Mouse (Mus musculus) kidney, postnatal 25 days (tissue): Measurements from ENCODE around the gene Jazf1.

Experiments used
- DNase-seq, 2 experiments: peaks; one replicate each; pipeline ENCODE4 v3.0.0; 2021; ENCODE audit warnings: mixed read lengths in 2 of 2

Jazf1 gene

GRCm38 (mm10) chr6:52905100-52905499, 163.3 kb downstream of the Jazf1 start:
- no peak for DNase-seq

GRCm38 (mm10) chr6:52903226-52903960, 165.0 kb downstream of the Jazf1 start:
- no peak for DNase-seq

- DNase-seq = no peak
Observed at GRCm38 (mm10) chr6:52899574-52900245, 168.7 kb downstream of the Jazf1 start.

GRCm38 (mm10) chr6:52895075-52895474, 173.4 kb downstream of the Jazf1 start:
- DNase-seq = no peak

GRCm38 (mm10) chr6:52894501-52894823, 174.0 kb downstream of the Jazf1 start:
- DNase-seq = no peak

- no peak for DNase-seq
Observed at GRCm38 (mm10) chr6:52893811-52894500, 174.5 kb downstream of the Jazf1 start.

GRCm38 (mm10) chr6:52892978-52893377, 175.5 kb downstream of the Jazf1 start:
- no peak for DNase-seq

- DNase-seq = no peak
Observed at GRCm38 (mm10) chr6:52887541-52888203, 180.8 kb downstream of the Jazf1 start.

- no peak for DNase-seq
Observed at GRCm38 (mm10) chr6:52883773-52884172, 184.7 kb downstream of the Jazf1 start.

- DNase-seq = no peak
Observed at GRCm38 (mm10) chr6:52877176-52877575, 191.3 kb downstream of the Jazf1 start.

GRCm38 (mm10) chr6:52871306-52871705, 197.1 kb downstream of the Jazf1 start:
- no peak for DNase-seq

- DNase-seq = peak in 1 of 2 experiments; percentile 16
Observed at GRCm38 (mm10) chr6:52869252-52869651, 199.2 kb downstream of the Jazf1 start.

GRCm38 (mm10) chr6:52868352-52868751, 200.1 kb downstream of the Jazf1 start:
- no peak for DNase-seq

GRCm38 (mm10) chr6:52861928-52862327, 206.5 kb downstream of the Jazf1 start:
- peak in 1 of 2 experiments; percentile 43 for DNase-seq

- no peak for DNase-seq
Observed at GRCm38 (mm10) chr6:52861186-52861820, 207.1 kb downstream of the Jazf1 start.

GRCm38 (mm10) chr6:52860713-52861112, 207.7 kb downstream of the Jazf1 start:
- no peak for DNase-seq

GRCm38 (mm10) chr6:52858911-52859431, 209.5 kb downstream of the Jazf1 start:
- DNase-seq = no peak

- DNase-seq = no peak
Observed at GRCm38 (mm10) chr6:52852404-52853107, 215.9 kb downstream of the Jazf1 start.

GRCm38 (mm10) chr6:52851975-52852374, 216.5 kb downstream of the Jazf1 start:
- DNase-seq = no peak

GRCm38 (mm10) chr6:52851019-52851418, 217.4 kb downstream of the Jazf1 start:
- DNase-seq = peak; percentile 87 to 88

- no peak for DNase-seq
Observed at GRCm38 (mm10) chr6:52848199-52848598, 220.2 kb downstream of the Jazf1 start.

- no peak for DNase-seq
Observed at GRCm38 (mm10) chr6:52846314-52846713, 222.1 kb downstream of the Jazf1 start.
